Mouse (Mus musculus): ENCODE measurements around the gene Mpp3. TPM values are rescaled to one million over a fixed set of nuclear protein-coding genes. Genes with fewer than 3 reads are reported as not detected.
"Not testable (repeated sequence)": the region's sequence is repeated elsewhere in the genome, so short reads cannot be mapped to it uniquely, and the experiment has no call there.

Gene Mpp3
- polyA plus RNA-seq, 1 experiment = 3.8 TPM

DNA sequence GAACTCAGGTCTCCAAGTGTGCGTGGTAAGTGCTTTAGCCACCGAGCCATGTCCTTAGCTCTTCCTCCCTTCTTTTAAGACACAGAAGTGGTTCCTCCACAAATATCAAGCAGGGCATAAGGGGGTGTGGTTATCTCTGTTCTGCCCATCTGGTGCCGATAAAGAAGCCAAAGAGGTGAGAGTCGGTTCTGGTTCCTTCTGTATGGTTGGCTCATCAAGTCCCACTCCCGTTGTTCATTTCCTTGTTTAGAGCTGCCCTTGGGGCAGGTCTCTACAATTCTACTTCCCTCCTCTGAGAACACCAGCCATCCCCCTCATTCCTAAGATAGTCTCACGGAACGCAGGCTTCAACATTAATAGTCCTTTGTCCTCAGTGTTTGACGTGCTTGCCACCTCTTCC is 34.2 kb downstream of the Mpp3 start:
- Histone ChIP-seq H3K9ac (ENCODE audit: low read depth, poor library complexity, severe bottlenecking) (no peak overlapping the region), H3K36me3 (ENCODE audit: control insufficient read depth, insufficient read depth, low read length, poor library complexity, severe bottlenecking) (no peaks in the 10 kb centered on the region), H3K4me3 (ENCODE audit: low read depth, low read length) (no peak overlapping the region), H3K4me1 (ENCODE audit: control insufficient read depth, insufficient read depth, low read length) (no peaks in the 10 kb centered on the region), H3K27me3 (ENCODE audit: control insufficient read depth, insufficient read depth, low read length, poor library complexity, severe bottlenecking) (no peaks in the 10 kb centered on the region; the same call in 1 of the 2 replicates), H3K27ac (ENCODE audit: insufficient read depth, low read length) (no peak overlapping the region), H3K9me3 (replicated peaks; ENCODE audit: control insufficient read depth, insufficient read depth, low read length, poor library complexity, severe bottlenecking) (no peaks in the 10 kb centered on the region)
- TF ChIP-seq EP300 (IDR thresholded peaks at IDR 0.05; ENCODE audit: insufficient read depth, low read depth, low read length) (no peak), CTCF (IDR thresholded peaks at IDR 0.05; ENCODE audit: low read depth, low read length) (no peak), POLR2A (IDR thresholded peaks at IDR 0.05; ENCODE audit: insufficient read depth, low read length) (no peak)

GRCm38 (mm10) chr11:101992411-101992810 is 35.9 kb downstream of the Mpp3 start:
- no peaks in the 10 kb centered on the region; the same call in 1 of the 2 replicates for H3K27me3 ChIP-seq (ENCODE audit: control insufficient read depth, insufficient read depth, low read length, poor library complexity, severe bottlenecking)
- H3K4me1 ChIP-seq (ENCODE audit: control insufficient read depth, insufficient read depth, low read length) = no peaks in the 10 kb centered on the region
- TF ChIP-seq EP300 (IDR thresholded peaks at IDR 0.05; ENCODE audit: insufficient read depth, low read depth, low read length) (no peak), CTCF (IDR thresholded peaks at IDR 0.05; ENCODE audit: low read depth, low read length) (no peak), POLR2A (IDR thresholded peaks at IDR 0.05; ENCODE audit: insufficient read depth, low read length) (no peak)
- H3K27ac ChIP-seq (ENCODE audit: insufficient read depth, low read length) = no peak overlapping the region
- no peaks in the 10 kb centered on the region for H3K36me3 ChIP-seq (ENCODE audit: control insufficient read depth, insufficient read depth, low read length, poor library complexity, severe bottlenecking)
- no peaks in the 10 kb centered on the region for H3K9me3 ChIP-seq (replicated peaks; ENCODE audit: control insufficient read depth, insufficient read depth, low read length, poor library complexity, severe bottlenecking)
- no peak overlapping the region for H3K4me3 ChIP-seq (ENCODE audit: low read depth, low read length)
- no peak overlapping the region for H3K9ac ChIP-seq (ENCODE audit: low read depth, poor library complexity, severe bottlenecking)

DNA sequence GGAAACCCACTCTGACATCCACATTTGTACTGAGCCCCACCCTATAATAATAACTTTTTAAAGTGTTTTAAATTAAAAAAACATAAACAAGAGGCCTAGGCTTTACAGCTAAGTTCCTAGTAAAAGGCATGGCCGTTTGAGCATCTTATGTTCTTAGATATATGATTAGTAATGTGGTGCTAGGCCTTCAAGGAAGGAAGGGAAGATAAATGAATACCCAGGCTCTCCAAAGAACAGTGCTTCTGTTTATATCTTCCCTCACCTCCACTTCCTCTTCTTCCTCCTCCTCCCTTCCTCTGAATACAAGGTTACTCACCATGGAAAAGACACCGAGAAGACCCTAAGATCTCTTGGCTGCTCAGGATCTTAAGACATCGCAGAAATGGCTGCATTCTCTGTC is 36.4 kb downstream of the Mpp3 start:
- H3K27me3 ChIP-seq (ENCODE audit: control insufficient read depth, insufficient read depth, low read length, poor library complexity, severe bottlenecking) = no peaks in the 10 kb centered on the region; the same call in 1 of the 2 replicates
- no peaks in the 10 kb centered on the region for H3K9me3 ChIP-seq (replicated peaks; ENCODE audit: control insufficient read depth, insufficient read depth, low read length, poor library complexity, severe bottlenecking)
- no peak overlapping the region for H3K4me3 ChIP-seq (ENCODE audit: low read depth, low read length)
- no peak overlapping the region for H3K27ac ChIP-seq (ENCODE audit: insufficient read depth, low read length)
- TF ChIP-seq CTCF (IDR thresholded peaks at IDR 0.05; ENCODE audit: low read depth, low read length) (no peak), EP300 (IDR thresholded peaks at IDR 0.05; ENCODE audit: insufficient read depth, low read depth, low read length) (no peak)
- no peaks in the 10 kb centered on the region for H3K4me1 ChIP-seq (ENCODE audit: control insufficient read depth, insufficient read depth, low read length)
- H3K36me3 ChIP-seq (ENCODE audit: control insufficient read depth, insufficient read depth, low read length, poor library complexity, severe bottlenecking) = no peaks in the 10 kb centered on the region
- H3K9ac ChIP-seq (ENCODE audit: low read depth, poor library complexity, severe bottlenecking) = no peak overlapping the region

- Histone ChIP-seq H3K27me3 (ENCODE audit: control insufficient read depth, insufficient read depth, low read length, poor library complexity, severe bottlenecking) (no peaks in the 10 kb centered on the region; the same call in 1 of the 2 replicates), H3K4me1 (ENCODE audit: control insufficient read depth, insufficient read depth, low read length) (no peaks in the 10 kb centered on the region), H3K36me3 (ENCODE audit: control insufficient read depth, insufficient read depth, low read length, poor library complexity, severe bottlenecking) (no peaks in the 10 kb centered on the region), H3K9me3 (replicated peaks; ENCODE audit: control insufficient read depth, insufficient read depth, low read length, poor library complexity, severe bottlenecking) (no peaks in the 10 kb centered on the region), H3K4me3 (ENCODE audit: low read depth, low read length) (no peak overlapping the region), H3K27ac (ENCODE audit: insufficient read depth, low read length) (no peak overlapping the region), H3K9ac (ENCODE audit: low read depth, poor library complexity, severe bottlenecking) (no peak overlapping the region)
- TF ChIP-seq EP300 (IDR thresholded peaks at IDR 0.05; ENCODE audit: insufficient read depth, low read depth, low read length) = no peak
Measured at GRCm38 (mm10) chr11:101990244-101990643, 38.0 kb downstream of the Mpp3 start.

DNA sequence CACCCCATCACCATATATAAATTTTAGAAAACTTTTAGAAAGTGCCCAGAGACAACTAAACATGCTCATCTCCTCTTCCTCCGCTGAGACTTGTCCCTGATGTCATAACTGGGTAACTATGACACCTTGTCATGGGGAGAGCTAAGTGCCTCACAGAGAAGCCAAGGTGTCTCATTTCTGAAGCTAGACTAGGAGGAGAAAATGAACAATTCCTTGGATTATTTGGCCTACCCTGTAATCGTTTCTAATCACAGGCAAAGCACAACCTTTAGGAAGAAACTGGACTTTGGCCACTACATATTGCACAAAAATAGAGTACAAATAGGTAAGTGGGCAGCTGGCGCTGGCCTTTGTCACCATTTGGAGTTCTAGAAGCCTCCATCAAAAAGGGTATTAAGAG is 41.3 kb downstream of the Mpp3 start, which contains the start of gene Dusp3:
Gene Dusp3, minus strand, starts transcription at position 101 of the 400 bp plus-strand sequence.
- Histone ChIP-seq H3K9ac (ENCODE audit: low read depth, poor library complexity, severe bottlenecking) (no peak within 1 kb of the TSS), H3K36me3 (ENCODE audit: control insufficient read depth, insufficient read depth, low read length, poor library complexity, severe bottlenecking) (no peaks in the 10 kb centered on the region), H3K4me3 (ENCODE audit: low read depth, low read length) (no peak within 1 kb of the TSS), H3K4me1 (ENCODE audit: control insufficient read depth, insufficient read depth, low read length) (peaks cover 5% of the 10 kb centered on the region), H3K27me3 (ENCODE audit: control insufficient read depth, insufficient read depth, low read length, poor library complexity, severe bottlenecking) (no peaks in the 10 kb centered on the region; the same call in 1 of the 2 replicates), H3K9me3 (replicated peaks; ENCODE audit: control insufficient read depth, insufficient read depth, low read length, poor library complexity, severe bottlenecking) (no peaks in the 10 kb centered on the region), H3K27ac (ENCODE audit: insufficient read depth, low read length) (no peak within 1 kb of the TSS)
- TF ChIP-seq EP300 (IDR thresholded peaks at IDR 0.05; ENCODE audit: insufficient read depth, low read depth, low read length) = no peak
- TF ChIP-seq POLR2A (IDR thresholded peaks at IDR 0.05; ENCODE audit: insufficient read depth, low read length) = no peak
- no peak for TF ChIP-seq CTCF (IDR thresholded peaks at IDR 0.05; ENCODE audit: low read depth, low read length)

GRCm38 (mm10) chr11:101985990-101986389 is 42.3 kb downstream of the Mpp3 start:
- TF ChIP-seq POLR2A (IDR thresholded peaks at IDR 0.05; ENCODE audit: insufficient read depth, low read length) (no peak), EP300 (IDR thresholded peaks at IDR 0.05; ENCODE audit: insufficient read depth, low read depth, low read length) (no peak), CTCF (IDR thresholded peaks at IDR 0.05; ENCODE audit: low read depth, low read length) (peak; percentile 87)
- Histone ChIP-seq H3K27ac (ENCODE audit: insufficient read depth, low read length) (no peak overlapping the region), H3K4me1 (ENCODE audit: control insufficient read depth, insufficient read depth, low read length) (peaks cover 6% of the 10 kb centered on the region), H3K36me3 (ENCODE audit: control insufficient read depth, insufficient read depth, low read length, poor library complexity, severe bottlenecking) (no peaks in the 10 kb centered on the region), H3K9me3 (replicated peaks; ENCODE audit: control insufficient read depth, insufficient read depth, low read length, poor library complexity, severe bottlenecking) (no peaks in the 10 kb centered on the region), H3K4me3 (ENCODE audit: low read depth, low read length) (no peak overlapping the region), H3K9ac (ENCODE audit: low read depth, poor library complexity, severe bottlenecking) (no peak overlapping the region), H3K27me3 (ENCODE audit: control insufficient read depth, insufficient read depth, low read length, poor library complexity, severe bottlenecking) (no peaks in the 10 kb centered on the region; the same call in 1 of the 2 replicates)

DNA sequence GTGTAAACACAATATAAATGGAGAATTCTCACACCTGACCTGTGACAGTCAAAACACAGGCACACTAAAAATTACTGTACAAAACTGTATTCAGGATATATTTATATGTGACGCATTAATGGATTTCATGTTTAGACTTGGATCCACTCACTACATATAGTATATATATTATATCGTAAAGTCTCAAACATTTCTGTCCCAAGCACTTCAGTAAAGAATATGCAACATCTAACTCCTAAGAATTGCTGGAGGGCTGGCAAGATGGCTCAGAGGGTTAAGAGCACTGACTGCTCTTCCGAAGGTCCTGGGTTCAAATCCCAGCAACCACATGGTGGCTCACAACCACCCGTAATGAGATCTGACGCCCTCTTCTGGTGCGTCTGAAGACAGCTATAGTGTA is 42.8 kb downstream of the Mpp3 start:
- not testable (repeated sequence) for H3K4me3 ChIP-seq (ENCODE audit: low read depth, low read length); H3K9ac ChIP-seq (ENCODE audit: low read depth, poor library complexity, severe bottlenecking); H3K4me1 ChIP-seq (ENCODE audit: control insufficient read depth, insufficient read depth, low read length); H3K9me3 ChIP-seq (replicated peaks; ENCODE audit: control insufficient read depth, insufficient read depth, low read length, poor library complexity, severe bottlenecking); H3K27me3 ChIP-seq (ENCODE audit: control insufficient read depth, insufficient read depth, low read length, poor library complexity, severe bottlenecking); H3K27ac ChIP-seq (ENCODE audit: insufficient read depth, low read length); H3K36me3 ChIP-seq (ENCODE audit: control insufficient read depth, insufficient read depth, low read length, poor library complexity, severe bottlenecking)
